Mouse (Mus musculus) liver, embryonic 14.5 days (tissue): Measurements from ENCODE around the gene Qdpr. TPM values are rescaled to one million over a fixed set of nuclear protein-coding genes. Genes with fewer than 3 reads are reported as not detected.
A peak's percentile ranks its signal among the peaks of the same experiment; 100 is the strongest.

Experiments
- ATAC-seq: fragments of 200-750 bp; cut with Nextera tagmentation; 2 replicates; pipeline ENCODE4 v1.8.0; 2017; ENCODE audit warnings: moderate number of reproducible peaks, mild to moderate bottlenecking, moderate library complexity; ENCODE audit not compliant: insufficient read depth
- DNase-seq, 3 experiments: peaks; one replicate each; pipeline ENCODE4 v3.0.0-alpha.2; 2012 to 2013; ENCODE audit warnings: low read depth in 3 of 3, low spot score in 3 of 3
- H3K27ac ChIP-seq: fragments of 300-500 bp; sonication (generic); 2 replicates; pipeline ENCODE4 v1.5.1; 2014; ENCODE audit warnings: moderate library complexity, mild to moderate bottlenecking, control low read depth, inconsistent platforms
- H3K27me3 ChIP-seq: fragments of 300-500 bp; sonication (generic); 2 replicates; pipeline ENCODE4 v1.6.1; 2014; ENCODE audit warnings: mild to moderate bottlenecking, low read length, moderate library complexity; ENCODE audit not compliant: control insufficient read depth, insufficient read depth
- H3K36me3 ChIP-seq: fragments of 300-500 bp; sonication (generic); replicated peaks from 2 replicates; pipeline ENCODE4 v1.6.1; 2014; ENCODE audit warnings: low read depth; ENCODE audit not compliant: control insufficient read depth, insufficient read depth
- H3K4me1 ChIP-seq, 2 experiments: fragments of 200-500 bp in 1 of 2; fragments of 300-500 bp in 1 of 2; sonication (generic) in 1 of 2; replicated peaks; 2 replicates each; pipeline ENCODE4 v1.6.1; 2012 to 2014; ENCODE audit warnings: antibody characterized with exemption in 1 of 2, inconsistent platforms in 1 of 2, low read length in 1 of 2; ENCODE audit not compliant: control insufficient read depth in 2 of 2, insufficient read depth in 2 of 2
- H3K4me2 ChIP-seq: fragments of 300-500 bp; sonication (generic); 2 replicates; pipeline ENCODE4 v1.6.1; 2014; ENCODE audit warnings: low read depth, mild to moderate bottlenecking, control low read depth, moderate library complexity
- H3K4me3 ChIP-seq, 2 experiments: fragments of 200-500 bp in 1 of 2; fragments of 300-500 bp in 1 of 2; sonication (generic) in 1 of 2; 2 replicates each; pipeline ENCODE4 v1.5.1; 2012 to 2014; ENCODE audit warnings: low read depth in 2 of 2, low read length in 2 of 2, mild to moderate bottlenecking in 2 of 2, control low read depth in 1 of 2, inconsistent platforms in 1 of 2, moderate library complexity in 1 of 2; ENCODE audit not compliant: insufficient read depth in 1 of 2
- H3K9ac ChIP-seq: fragments of 300-500 bp; sonication (generic); replicated peaks from 2 replicates; pipeline ENCODE4 v1.6.1; 2014; ENCODE audit warnings: mild to moderate bottlenecking, control low read depth, moderate library complexity
- H3K9me3 ChIP-seq: fragments of 300-500 bp; sonication (generic); 2 replicates; pipeline ENCODE4 v1.6.1; 2016; ENCODE audit warnings: low read length, mixed read lengths; ENCODE audit not compliant: control insufficient read depth
- CTCF ChIP-seq: IDR thresholded peaks from 2 replicates; pipeline ENCODE4 v1.5.1; 2016; ENCODE audit warnings: antibody characterized with exemption, low read depth, control low read depth
- EP300 ChIP-seq: IDR thresholded peaks from 2 replicates; pipeline ENCODE4 v1.6.1; 2016; ENCODE audit warnings: antibody characterized with exemption, low read depth
- WGBS: fragments of 180-500 bp; shearing (Covaris S2); extraction: QIAGEN DNeasy Blood & Tissue Kit; methylation state at CpG from one replicate; pipeline ENCODE4 v1.1.7; 2014; ENCODE audit not compliant: insufficient replicate concordance; 5-methylcytosine and 5-hydroxymethylcytosine counted together
- polyA plus RNA-seq, 2 experiments: library from polyadenylated mRNA; depleted of rRNA in 1 of 2; stranded (reverse) in 1 of 2; unstranded in 1 of 2; fragments of >200 nt; fragmentation: Nextera tagmentation in 1 of 2; extraction: Ambion mirVana in 1 of 2; gene quantifications; 2 replicates each; pipeline versions ENCODE4 v1.2.1 to v1.2.3; 2012 to 2014

Qdpr gene
- polyA plus RNA-seq, 2 experiments = 32.6 to 61.1 TPM

GRCm38 (mm10) chr5:45416478-45416877 lies 33.6 kb downstream of the Qdpr start:
- no peak for ATAC-seq
- Histone ChIP-seq H3K4me1 (no peaks in the 10 kb centered on the region), H3K36me3 (no peaks in the 10 kb centered on the region), H3K4me2 (no peak overlapping the region), H3K4me3 (no peak overlapping the region), H3K27me3 (no peaks in the 10 kb centered on the region), H3K27ac (no peak overlapping the region), H3K9ac (no peak overlapping the region), H3K9me3 (no peaks in the 10 kb centered on the region)
- TF ChIP-seq CTCF (no peak), EP300 (no peak)
- no peak for DNase-seq
- 47% methylated on average over 3 of the region's 3 CpGs for WGBS

GRCm38 (mm10) chr5:45406129-45406528 lies 43.9 kb downstream of the Qdpr start:
- Histone ChIP-seq H3K4me2 (no peak overlapping the region), H3K9ac (no peak overlapping the region), H3K9me3 (no peaks in the 10 kb centered on the region), H3K27ac (no peak overlapping the region), H3K27me3 (no peaks in the 10 kb centered on the region), H3K36me3 (no peaks in the 10 kb centered on the region), H3K4me3 (no peak overlapping the region), H3K4me1 (no peaks in the 10 kb centered on the region)
- no peak for DNase-seq
- no peak for ATAC-seq
- TF ChIP-seq CTCF = no peak
- TF ChIP-seq EP300 = no peak
- 29% methylated on average over 2 of the region's 2 CpGs for whole genome bisulfite sequencing

- no peak overlapping the region for H3K9ac ChIP-seq
- ATAC-seq (no peak), DNase-seq (no peak)
- no peaks in the 10 kb centered on the region for H3K27me3 ChIP-seq
- TF ChIP-seq EP300 = no peak
- TF ChIP-seq CTCF = peak; percentile 81
- H3K4me1 ChIP-seq = no peaks in the 10 kb centered on the region
- H3K4me2 ChIP-seq = no peak overlapping the region
- H3K9me3 ChIP-seq = no peaks in the 10 kb centered on the region
- no peaks in the 10 kb centered on the region for H3K36me3 ChIP-seq
- 19% methylated on average over 11 of the region's 11 CpGs for WGBS
- H3K27ac ChIP-seq = no peak overlapping the region
- no peak overlapping the region for H3K4me3 ChIP-seq
Observed at GRCm38 (mm10) chr5:45402632-45403031, 47.4 kb downstream of the Qdpr start.

GRCm38 (mm10) chr5:45384034-45384812 lies 65.8 kb downstream of the Qdpr start:
- no peak for ATAC-seq
- Histone ChIP-seq H3K4me1 (no peaks in the 10 kb centered on the region), H3K9ac (no peak overlapping the region), H3K9me3 (no peaks in the 10 kb centered on the region), H3K4me2 (no peak overlapping the region), H3K4me3 (no peak overlapping the region), H3K27ac (no peak overlapping the region), H3K36me3 (no peaks in the 10 kb centered on the region), H3K27me3 (no peaks in the 10 kb centered on the region)
- DNase-seq = no peak
- WGBS = 61% methylated on average over 2 of the region's 2 CpGs
- TF ChIP-seq EP300 = no peak

Other genes with a start within 250 kb of the Qdpr start
- not detected in 2 replicates for gene Clrn2, start 3.5 kb upstream of the Qdpr start, polyA plus RNA-seq (2012; rRNA removed)
- not detected in 2 replicates for gene Clrn2, start 3.5 kb upstream of the Qdpr start, polyA plus RNA-seq (2014; fragmentation: Nextera tagmentation; extraction: Ambion mirVana)
- gene Lap3, start 43.1 kb upstream of the Qdpr start, polyA plus RNA-seq (2012; rRNA removed) = 15.4 and 24.3 TPM in 2 replicates
- gene Lap3, start 43.1 kb upstream of the Qdpr start, polyA plus RNA-seq (2014; fragmentation: Nextera tagmentation; extraction: Ambion mirVana) = 38.8 and 39.8 TPM in 2 replicates
- 22.7 and 37.6 TPM in 2 replicates for gene Med28, start 70.0 kb upstream of the Qdpr start, polyA plus RNA-seq (2012; rRNA removed)
- 99.8 and 102 TPM in 2 replicates for gene Med28, start 70.0 kb upstream of the Qdpr start, polyA plus RNA-seq (2014; fragmentation: Nextera tagmentation; extraction: Ambion mirVana)
- 0.04 TPM in 2 replicates for gene Fam184b, start 189.4 kb upstream of the Qdpr start, polyA plus RNA-seq (2012; rRNA removed)
- gene Fam184b, start 189.4 kb upstream of the Qdpr start, polyA plus RNA-seq (2014; fragmentation: Nextera tagmentation; extraction: Ambion mirVana) = 0.09 TPM in 1 of 2 replicates, not detected in the other
- gene Ncapg, start 219.7 kb upstream of the Qdpr start, polyA plus RNA-seq (2012; rRNA removed) = 12.5 and 28.2 TPM in 2 replicates
- 57.4 and 60.6 TPM in 2 replicates for gene Ncapg, start 219.7 kb upstream of the Qdpr start, polyA plus RNA-seq (2014; fragmentation: Nextera tagmentation; extraction: Ambion mirVana)